28 mouse cellular contexts compared by ENCODE assay signal in genomic region chr11:50771006-50771405, GRCm38 (mm10).
"Had no signal": no experiment of that assay in that cellular context is flagged by ENCODE, and none has a peak within 500 bp of the region (broad histone marks: within the 10 kb centered on the region; RNA-seq: fewer than 3 reads in every experiment).

No protein-coding gene starts in this region.

- H3K27ac ChIP-seq: heart, adult 2 months; heart, embryonic 13.5 days; heart, embryonic 15.5 days; hindbrain, embryonic 13.5 days; hindbrain, embryonic 15.5 days; hindbrain, postnatal 0 days; kidney, embryonic 15.5 days; kidney, postnatal 0 days; left cerebral cortex, adult 2 months; limb, embryonic 10.5 days; limb, embryonic 12.5 days; liver, embryonic 13.5 days; liver, embryonic 15.5 days had no signal

- H3K9ac ChIP-seq: forebrain, postnatal 0 days; heart, embryonic 13.5 days; heart, embryonic 15.5 days; hindbrain, embryonic 13.5 days; hindbrain, embryonic 15.5 days; kidney, embryonic 15.5 days; limb, embryonic 12.5 days; liver, embryonic 13.5 days; liver, embryonic 15.5 days had no signal

- H3K27me3 ChIP-seq: heart, embryonic 15.5 days; hindbrain, embryonic 15.5 days; kidney, embryonic 15.5 days; limb, embryonic 12.5 days; liver, embryonic 13.5 days; liver, embryonic 15.5 days had no signal

- ATAC-seq: forebrain, postnatal 0 days; hindbrain, postnatal 0 days; intestine, embryonic 16.5 days had no signal

- H3K9me3 ChIP-seq: heart, embryonic 13.5 days; heart, embryonic 15.5 days; hindbrain, embryonic 13.5 days; hindbrain, embryonic 15.5 days; kidney, embryonic 15.5 days; limb, embryonic 10.5 days; limb, embryonic 12.5 days; liver, embryonic 15.5 days had no signal

- H3K36me3 ChIP-seq: heart, embryonic 13.5 days; heart, embryonic 15.5 days; hindbrain, embryonic 13.5 days; hindbrain, embryonic 15.5 days; kidney, embryonic 15.5 days; limb, embryonic 10.5 days; limb, embryonic 12.5 days; liver, embryonic 13.5 days; liver, embryonic 15.5 days had no signal

- H3K4me2 ChIP-seq: heart, embryonic 11.5 days; heart, embryonic 13.5 days; heart, embryonic 15.5 days; hindbrain, embryonic 13.5 days; hindbrain, embryonic 15.5 days; kidney, embryonic 15.5 days; limb, embryonic 12.5 days; liver, embryonic 11.5 days; liver, embryonic 13.5 days; liver, embryonic 15.5 days had no signal

- DNase-seq: forebrain, postnatal 0 days; gastrocnemius, postnatal 14 days; gastrocnemius, postnatal 36 days; heart, adult 11 months; heart, adult 2 months; heart, postnatal 14 days; heart, postnatal 36 days; kidney, adult 11 months; kidney, adult 2 months; kidney, adult 9 months; kidney, postnatal 14 days; kidney, postnatal 36 days; liver; liver, embryonic 13.5 days had no signal

- H3K4me3 ChIP-seq: heart, adult 2 months; heart, embryonic 13.5 days; heart, embryonic 15.5 days; hindbrain, embryonic 13.5 days; hindbrain, embryonic 15.5 days; kidney, embryonic 15.5 days; left cerebral cortex, adult 2 months; limb, embryonic 10.5 days; limb, embryonic 12.5 days; liver, embryonic 13.5 days; liver, embryonic 15.5 days had no signal

- H3K4me1 ChIP-seq: limb, embryonic 12.5 days; liver, embryonic 13.5 days; liver, embryonic 15.5 days had no signal
